Mouse (Mus musculus) kidney, adult 8-10 months (tissue): ENCODE measurements around the gene Lpcat1.
A peak's percentile ranks its signal among the peaks of the same experiment; 100 is the strongest.

ENCODE experiments used
- DNase-seq, 2 experiments: peaks; one replicate each; pipeline ENCODE4 v3.0.0; 2022

Gene Lpcat1

DNA sequence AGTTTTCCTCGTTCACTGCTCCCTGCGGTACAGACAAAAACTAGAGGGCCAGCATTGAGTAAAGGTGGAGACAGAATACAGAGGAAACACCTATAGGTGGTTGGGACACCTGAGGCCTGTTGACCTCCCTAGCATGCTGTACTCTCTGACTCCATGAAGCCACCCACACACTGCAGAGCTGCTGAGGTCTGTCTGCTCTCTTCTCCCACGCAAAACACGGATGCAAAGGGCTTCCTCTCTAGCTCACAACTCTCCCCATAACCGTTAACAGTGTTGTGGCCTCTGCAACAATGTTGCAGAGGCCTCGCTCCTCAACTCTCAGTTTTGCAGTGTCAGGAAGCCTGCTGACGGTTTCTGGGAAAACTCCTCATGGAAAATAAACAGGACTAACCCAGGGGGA is 15.5 kb downstream of the Lpcat1 start:
- DNase-seq = no peak

DNA sequence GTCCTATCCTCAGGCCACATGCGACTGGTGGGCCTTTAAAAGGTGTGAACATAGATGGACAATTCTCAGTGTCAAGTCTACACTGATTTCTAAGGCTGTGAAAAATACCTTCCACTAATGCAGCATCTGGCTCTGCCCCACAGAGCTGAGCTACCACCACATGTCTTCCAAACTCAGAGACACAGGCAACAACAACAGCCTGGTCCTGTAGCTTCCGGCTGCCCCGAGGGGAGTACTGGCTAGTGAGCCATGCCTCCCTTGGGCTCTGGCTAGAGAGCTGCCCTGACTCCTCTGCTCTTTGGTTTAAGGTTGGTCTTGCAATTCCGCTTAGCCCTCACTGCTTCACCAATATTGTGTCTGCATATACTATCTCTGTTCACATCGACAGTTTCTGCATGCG is 16.3 kb downstream of the Lpcat1 start:
- no peak for DNase-seq

DNA sequence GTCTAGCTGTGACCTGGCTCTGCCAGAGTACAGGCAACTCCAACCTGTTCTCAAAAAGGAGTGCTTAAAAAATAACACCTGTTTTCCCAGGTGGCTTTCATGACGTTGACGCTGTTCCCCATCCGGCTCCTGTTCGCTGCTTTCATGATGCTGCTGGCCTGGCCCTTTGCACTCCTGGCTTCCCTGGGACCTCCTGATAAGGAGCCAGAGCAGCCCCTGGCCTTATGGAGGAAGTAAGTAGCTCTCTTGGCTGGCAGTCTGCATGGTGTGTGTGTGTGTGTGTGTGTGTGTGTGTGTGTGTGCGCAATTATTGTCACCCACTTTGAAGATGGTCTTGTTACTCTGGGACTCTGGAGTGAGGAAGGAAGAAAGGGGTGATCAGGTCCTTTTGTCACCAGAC is 17.2 kb downstream of the Lpcat1 start:
- no peak for DNase-seq

DNA sequence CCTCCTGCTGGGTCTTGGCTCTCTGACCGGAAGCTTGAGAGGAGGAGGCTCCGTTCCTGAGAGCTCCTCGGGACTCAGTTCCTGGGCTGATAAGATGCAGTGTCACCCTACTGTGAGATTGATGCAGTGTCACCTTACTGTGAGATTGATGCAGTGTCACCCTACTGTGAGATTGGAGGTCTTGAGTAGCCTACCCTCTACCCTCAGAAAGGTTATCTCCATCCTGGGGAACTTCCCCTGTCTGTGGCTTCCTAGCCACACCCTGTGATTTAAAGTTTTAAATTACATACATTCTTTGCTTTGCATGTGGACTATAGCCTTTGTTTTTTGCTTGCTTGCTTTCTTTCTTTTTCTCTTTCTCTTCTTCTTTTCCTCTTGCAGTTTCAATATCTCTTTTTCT is 21.1 kb downstream of the Lpcat1 start:
- no peak for DNase-seq

DNA sequence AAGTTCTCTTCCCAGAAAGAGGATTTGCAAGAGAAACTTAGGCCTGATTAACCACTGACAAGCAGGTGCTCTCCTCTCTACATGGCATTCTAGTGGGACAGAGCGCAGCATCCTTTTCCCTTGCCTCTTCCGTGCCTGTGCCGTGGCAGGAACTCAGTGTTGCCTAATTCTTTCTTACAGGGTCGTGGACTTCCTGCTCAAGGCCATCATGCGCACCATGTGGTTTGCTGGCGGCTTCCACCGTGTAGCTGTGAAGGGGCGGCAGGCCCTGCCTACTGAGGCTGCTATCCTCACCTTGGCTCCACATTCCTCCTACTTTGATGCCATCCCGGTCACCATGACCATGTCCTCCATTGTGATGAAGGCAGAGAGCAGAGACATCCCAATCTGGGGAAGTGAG is 21.7 kb downstream of the Lpcat1 start:
- no peak for DNase-seq

DNA sequence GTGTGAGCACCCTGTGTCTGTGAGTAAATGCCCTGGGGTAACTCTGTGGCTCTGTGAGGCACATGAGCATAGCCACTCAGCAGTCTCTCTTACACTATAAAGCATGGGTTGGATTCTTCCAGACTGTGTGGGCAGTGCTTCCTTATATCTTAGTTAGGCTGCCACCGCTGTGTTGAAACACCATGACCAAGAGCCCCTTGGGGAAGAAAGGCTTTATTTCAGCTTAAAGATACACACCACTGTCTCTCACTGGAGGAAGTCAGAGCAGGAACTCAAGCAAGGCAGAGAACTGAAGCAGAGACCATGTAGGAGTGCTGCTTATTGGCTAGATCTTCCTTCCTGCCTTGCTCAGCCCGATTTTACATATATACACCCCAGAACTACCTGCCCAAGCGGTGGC is 23.0 kb downstream of the Lpcat1 start:
- DNase-seq = no peak

DNA sequence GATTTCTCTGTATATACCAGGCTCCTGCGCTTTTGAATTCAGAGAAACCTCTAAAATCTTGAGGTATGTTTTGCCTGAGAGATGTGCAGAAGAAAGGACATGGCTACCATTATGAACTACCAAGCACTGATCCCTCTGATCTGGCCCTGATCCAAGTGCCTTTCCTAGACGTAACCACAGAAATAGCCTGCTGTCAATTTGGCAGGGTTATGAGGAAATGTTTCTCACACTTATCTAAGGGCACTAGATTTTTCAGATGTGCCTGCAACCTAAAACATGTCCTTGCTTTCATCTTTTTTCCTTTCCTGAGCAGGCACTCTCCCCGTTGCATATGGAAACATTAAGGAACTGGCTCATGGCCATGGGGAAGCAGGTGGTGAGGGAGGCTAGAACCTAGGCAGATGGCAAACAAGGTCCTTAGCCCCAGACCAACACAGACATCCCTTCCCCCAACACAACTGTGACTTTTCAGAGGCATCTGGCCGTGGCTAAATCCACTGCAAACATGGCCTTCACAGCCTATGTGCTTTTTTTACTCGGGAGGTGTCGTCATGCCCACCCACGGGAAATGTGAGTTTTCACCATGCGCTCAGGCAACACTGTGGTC is 23.7 kb downstream of the Lpcat1 start:
- DNase-seq = no peak

DNA sequence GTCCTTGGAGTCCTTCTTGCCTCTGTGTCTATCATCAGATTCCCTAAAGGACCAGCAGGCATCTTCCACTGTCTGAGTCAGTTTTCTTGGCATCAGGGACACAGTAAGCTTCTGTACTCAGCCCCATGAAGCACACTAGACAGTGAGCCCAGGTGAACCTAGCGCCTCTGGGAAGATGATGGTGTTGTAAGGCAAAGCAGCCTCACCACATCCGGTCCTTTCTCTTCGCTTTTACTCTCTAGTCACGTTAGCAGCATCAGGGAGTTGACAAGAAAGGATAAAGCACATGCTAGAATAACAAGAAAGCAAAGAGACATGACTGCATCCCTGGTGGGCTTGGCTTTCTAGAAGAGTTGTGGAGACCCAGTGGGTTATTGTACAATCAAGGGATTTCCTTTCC is 26.2 kb downstream of the Lpcat1 start:
- no peak for DNase-seq

DNA sequence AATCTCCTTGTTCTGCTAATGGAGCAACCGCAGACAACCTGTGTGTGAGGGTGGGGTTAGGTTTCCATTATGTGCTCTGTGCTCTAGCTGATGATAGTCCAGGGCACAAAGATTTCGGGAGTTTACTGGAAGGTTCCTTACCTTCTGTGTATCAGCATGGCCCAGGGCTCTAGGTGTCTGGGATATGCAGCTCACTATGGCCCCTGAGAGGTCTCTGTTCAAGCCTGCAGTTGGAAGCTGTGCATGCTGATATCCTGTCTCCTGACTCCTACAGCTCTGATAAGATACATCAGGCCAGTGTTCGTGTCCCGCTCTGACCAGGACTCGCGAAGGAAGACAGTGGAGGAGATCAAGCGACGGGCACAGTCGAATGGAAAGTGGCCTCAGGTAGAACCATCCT is 27.5 kb downstream of the Lpcat1 start:
- DNase-seq = no peak

DNA sequence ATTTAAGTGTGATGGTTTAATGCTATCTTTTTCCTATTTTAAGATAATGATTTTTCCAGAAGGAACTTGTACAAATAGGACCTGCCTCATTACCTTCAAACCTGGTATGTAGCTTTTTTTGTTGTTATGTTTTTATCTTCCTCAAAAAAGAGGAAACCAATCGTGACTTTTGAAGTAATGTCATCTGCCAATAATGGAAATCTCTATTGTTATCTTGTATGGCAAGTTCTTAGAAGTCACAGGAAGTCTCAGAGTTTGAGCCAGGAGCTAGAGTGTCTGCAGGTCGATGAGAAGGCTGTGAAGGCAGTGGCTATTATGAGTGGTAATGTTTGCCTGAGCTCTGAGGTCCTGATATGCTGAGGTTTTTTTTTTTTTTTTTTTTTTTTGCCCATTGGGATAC is 29.1 kb downstream of the Lpcat1 start:
- no peak for DNase-seq

DNA sequence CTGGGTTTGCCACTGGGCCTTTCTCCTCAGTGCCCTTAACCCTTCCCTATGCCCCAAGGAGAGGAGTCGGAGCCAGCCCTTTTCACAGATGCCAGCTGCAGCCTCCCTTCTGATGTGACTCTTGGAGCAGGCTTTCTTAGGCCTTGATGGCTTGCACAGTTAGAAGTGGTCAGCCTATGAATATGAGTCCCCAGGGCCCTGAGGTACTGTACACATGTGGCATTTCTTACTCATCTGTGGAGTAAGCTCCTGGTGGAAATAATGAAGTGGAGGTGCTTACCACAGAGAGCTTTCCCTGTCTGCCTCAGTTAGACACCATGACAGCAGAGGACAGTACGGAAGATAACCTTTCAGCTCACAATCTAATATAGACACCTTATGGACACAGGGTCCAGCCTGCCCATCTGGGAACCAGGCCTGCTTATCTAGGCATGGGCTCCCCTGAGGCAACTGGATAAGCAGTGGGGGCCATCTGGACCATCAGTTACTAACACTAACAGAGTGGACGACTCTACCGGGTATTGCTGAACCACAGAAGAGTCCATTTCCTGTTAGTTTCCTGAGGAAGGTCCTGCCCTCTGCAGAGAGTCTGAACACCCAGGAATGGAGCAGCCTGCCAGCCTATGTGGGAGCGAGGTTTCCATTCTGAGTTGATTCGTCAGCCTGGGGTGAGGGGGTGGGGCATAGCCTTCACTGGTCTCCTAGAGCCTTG is 33.1 kb downstream of the Lpcat1 start:
- peak in 1 of 2 experiments; percentile 18 for DNase-seq

DNA sequence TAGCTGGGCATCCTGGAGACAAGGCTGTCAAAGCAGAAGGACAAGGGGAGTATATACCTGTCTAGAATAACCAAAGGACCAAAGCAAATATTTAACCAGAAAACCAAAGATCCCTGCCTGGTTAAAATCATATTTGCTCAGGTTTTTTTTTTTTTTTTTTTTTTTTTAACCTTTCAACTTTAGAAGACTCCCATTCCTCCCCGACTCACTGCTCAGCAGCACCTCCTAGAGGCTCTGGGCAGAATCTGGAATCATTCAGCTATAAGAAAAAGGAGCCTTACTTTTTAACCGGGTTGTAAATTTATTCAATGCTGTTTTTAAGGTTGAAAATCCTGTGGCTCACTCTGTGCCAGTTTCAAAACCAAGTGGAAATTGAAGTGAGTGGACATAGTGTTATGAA is 35.7 kb downstream of the Lpcat1 start:
- DNase-seq = no peak

DNA sequence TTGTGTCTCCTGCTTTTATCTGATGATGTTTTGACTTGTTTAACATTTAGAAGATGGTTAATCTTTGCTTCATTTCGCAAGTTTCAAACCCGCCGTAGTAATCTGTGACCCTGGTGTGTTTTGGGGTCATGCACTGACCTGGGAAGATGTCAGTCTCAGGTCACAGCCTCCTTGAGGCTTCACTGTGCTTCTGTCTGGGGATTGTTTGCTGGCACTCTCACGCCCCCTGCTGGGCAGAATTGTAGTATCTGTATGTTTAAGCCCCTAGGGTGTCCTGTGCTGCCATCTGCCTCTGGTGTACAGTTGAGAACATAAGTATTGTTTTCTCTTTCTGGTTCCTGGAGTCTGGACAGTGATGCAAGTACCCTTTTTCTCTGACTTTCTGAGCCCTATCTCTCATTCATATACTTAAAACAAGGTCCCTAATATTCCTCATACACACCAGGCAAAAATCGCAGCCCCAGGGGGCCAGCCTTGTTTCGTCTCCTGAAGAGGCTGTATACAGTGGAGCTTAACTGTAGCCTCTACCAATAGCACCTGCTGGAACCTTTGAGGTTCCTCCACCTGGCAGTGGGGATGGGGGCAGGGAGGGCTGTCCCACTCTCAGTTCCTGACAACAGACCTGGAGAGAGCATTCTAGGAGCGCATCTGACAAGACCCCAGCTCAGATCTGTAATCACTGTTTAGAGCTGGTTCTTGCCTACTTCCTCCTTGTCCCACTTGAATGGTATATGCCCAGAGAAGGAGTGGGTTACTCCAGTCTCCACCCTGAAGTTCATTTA is 38.9 kb downstream of the Lpcat1 start:
- peak; percentile 55 to 85 for DNase-seq

DNA sequence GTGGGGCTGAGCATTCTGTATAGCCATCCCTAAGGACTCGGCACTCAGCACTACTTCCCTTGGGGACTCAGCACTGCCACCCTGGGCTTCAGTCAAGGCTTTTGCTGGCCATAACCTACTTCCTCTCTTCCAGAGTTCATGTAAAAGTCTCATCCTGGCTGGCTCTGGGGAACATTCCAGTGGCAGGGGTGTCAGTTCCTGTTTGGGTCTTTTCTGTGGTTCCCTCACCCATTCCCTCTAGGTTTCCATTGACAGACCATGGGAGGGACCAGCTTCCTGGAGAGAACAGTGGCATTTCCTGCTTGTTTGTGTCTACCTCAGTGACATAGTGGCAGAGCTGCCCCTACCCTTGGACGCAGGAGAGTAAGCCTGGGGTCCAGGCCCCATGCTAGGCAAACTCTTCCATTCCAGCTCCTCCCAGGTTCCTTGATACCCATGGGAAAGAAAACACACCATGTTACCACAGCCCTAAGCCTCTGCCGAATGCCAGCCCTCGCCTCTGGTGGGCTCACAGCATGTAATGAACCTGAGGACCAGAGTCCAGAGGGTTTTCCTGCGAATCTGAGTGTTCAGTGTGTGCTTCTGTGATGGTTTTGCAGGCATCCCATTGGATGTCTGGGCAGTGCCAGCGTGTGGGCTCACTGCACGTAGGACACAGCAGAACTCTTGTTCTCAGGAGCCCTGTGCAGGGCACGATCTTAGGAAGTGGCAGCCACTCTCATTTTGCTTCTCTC is 42.0 kb downstream of the Lpcat1 start:
- DNase-seq = peak; percentile 34 to 59

DNA sequence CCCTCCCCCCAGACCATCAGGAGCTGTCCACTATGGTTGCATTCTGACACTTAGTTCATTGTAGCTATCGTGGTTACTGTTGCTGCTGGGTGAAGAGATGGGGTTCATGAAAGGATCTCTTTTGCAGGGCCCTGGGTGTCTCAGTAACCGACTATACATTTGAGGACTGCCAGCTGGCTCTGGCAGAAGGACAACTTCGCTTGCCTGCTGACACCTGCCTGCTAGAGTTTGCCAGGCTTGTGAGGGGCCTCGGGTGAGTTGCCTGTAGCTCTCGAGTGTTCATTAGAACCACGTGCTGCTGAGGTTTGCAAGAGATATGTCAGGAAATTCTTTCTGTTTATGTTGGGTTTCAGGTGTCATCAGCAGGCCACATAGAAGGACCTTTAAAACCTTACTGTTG is 42.9 kb downstream of the Lpcat1 start:
- no peak for DNase-seq

DNA sequence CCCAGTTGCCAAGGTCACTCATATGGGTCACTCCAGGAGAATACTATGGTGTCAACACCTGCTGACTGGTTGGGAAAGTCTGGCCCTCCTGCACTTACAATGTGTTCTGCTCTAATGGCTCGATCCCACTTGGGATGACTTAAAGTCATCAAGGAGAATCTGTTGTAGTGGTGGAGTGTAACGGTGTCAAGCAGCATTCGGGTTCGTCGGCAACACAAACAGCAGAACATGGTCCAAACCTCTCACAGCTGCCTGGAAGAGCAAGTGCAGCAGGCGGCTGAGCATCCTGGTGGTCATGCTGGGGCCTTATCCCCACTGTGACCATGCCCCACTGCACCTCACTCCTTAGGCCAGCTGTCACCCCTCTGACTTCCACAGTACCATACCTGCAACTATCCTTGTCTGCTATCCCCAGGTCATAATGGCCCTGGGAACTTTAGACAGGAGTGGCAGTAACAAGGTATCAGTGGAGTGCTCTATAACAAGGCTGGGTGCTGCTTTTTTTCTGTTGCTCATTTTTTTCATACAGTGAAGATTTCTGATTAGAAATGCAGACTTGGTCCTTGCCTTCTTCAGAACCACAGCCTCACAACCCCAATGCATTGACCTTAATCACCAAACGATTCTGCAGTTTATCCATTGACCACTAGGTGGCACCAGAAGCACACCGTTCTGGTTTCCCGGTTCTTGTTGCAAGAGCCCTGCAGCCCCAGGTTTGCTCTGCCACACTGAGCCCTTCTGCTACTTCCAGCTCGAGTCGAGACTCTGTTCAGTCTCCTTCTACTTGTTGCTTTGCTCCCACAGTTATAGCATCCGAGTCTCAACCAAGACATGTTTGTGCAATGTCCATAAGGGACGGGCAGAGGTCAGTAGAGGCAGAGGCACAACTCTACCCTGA is 46.0 kb downstream of the Lpcat1 start:
- DNase-seq = peak; percentile 64 to 86

DNA sequence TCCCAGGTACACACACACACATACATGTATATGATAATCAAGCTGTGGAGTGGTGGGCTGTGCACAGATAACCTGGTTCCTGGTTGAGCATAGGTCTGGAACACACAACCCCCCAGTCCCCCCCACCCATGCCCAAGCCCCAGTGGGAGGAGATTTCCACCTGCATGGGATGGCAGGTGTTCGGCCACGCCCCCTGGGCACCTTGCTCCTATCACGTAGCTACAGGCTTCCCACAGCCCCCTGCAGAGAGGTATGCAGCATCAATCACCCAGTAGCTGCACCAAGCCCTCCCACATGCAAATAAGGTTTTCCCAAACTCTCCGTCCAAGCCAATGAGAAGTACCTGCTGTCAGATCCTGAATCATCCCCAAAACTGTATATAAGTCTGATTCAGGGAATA is 49.9 kb downstream of the Lpcat1 start:
- no peak for DNase-seq

DNA sequence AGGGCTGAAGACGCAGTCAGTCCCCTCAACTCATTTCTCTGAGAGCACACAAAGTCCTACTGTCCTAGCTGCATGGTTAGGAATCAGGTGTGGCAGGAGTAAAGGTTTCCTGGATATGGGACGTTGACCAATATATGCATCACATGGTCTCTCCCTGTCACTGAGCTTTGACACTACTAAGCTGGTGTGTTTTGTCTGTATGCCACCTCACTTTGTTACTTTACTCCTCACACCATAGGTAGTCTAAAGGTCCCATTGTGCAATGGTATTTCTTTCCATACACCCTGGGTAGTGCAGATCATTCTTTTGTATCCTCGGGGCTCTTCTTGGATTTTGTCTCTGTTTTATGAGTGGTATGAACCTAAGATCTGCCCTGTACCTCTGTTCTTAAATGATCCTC is 66.7 kb downstream of the Lpcat1 start:
- no peak for DNase-seq

DNA sequence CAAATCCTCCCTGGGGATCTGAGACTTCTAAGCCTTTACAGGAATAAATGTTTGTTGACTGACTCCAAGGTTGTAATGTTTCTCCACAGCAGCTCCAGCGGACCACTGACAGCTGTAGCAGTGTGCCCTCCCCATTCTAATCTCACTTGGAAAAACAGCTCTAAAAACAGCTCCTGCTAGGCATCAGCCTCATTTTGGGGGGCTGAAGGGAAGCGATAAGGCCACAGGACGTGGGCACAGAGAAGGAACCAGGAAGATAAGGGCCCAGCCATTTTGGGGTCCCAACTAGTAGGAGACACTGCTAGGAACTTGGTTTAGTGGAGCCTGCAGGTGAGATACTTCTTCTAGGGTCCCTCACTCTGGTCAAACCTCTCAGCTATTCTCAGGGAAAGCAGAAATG is 68.3 kb downstream of the Lpcat1 start:
- no peak for DNase-seq

DNA sequence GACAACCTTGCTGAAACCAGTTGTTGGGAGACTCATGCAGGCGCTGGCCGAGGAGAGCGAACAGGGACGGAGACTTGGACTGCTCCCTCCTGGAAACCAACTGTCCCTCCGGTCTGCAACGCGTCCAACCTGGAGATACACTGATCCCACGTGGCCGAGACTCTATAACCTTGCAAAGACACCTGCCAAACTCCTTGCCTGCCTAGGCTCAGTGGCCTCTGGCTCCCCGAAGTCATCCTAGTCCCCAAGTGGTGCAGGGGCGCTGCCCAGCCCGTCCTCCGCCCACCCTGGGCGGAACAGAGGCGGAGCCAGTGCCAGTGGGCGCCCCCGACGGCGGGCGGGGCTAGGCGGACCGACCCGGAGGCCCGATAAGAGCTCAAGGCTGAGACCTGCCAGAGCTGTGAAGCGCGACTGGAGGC is 69.4 kb downstream of the Lpcat1 start, which contains the start of gene Slc6a3:
Gene Slc6a3, plus strand, starts transcription at position 345 of the 419 bp plus-strand sequence.
- peak; percentile 24 to 45 for DNase-seq

DNA sequence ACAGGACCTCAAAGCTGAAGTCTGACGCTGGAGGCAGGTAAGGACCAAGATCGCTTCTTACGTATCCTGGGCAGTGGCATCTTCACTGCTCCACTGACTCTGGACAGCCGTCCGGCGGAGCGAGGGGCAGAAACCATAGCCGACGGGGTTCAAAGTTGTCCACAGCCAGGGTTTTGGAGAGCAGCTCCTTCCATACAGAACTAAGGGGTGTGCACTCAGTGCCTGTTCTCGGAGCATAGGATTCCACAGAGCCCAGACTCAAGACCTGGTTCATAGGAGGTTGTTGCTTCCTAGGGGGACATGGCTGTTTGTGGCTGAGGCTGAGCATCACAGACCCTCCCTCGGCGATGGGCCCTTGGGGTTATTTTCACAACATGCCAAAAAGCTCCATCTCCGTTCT is 69.8 kb downstream of the Lpcat1 start:
- no peak for DNase-seq

DNA sequence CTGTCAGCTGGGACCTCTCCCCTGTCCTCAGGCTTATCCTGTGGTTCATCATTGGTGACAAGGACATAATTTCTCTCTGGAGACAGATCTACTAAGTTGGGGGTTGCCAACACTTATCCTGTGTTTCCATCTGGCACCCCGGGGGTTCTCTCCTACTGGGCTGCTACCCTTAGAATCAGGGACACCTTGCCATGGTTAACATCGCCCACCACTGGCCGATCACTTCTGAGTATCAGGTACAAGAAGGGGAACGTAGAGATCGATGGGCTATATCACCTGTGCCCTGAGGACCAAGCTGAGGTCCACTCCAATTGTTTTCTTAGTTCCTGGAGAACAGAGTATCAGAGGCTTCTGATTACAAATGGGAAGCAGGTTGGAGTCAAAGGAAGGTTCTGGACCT is 97.2 kb downstream of the Lpcat1 start:
- DNase-seq = no peak
